Mouse (Mus musculus) forebrain, postnatal 0 days (tissue): Measurements from ENCODE around the gene Cobll1. TPM values are rescaled to one million over a fixed set of nuclear protein-coding genes. Genes with fewer than 3 reads are reported as not detected.

Experiments
- ATAC-seq: fragments of 200-750 bp; cut with Nextera tagmentation; 2 replicates; pipeline ENCODE4 v1.8.0; 2017; ENCODE audit warnings: mild to moderate bottlenecking, moderate library complexity
- DNase-seq: peaks from one replicate; pipeline ENCODE4 v3.0.0-alpha.2; 2015
- H3K27ac ChIP-seq: fragments of 300-500 bp; sonication (generic); 2 replicates; pipeline ENCODE4 v1.5.1; 2014; ENCODE audit warnings: low read depth, mild to moderate bottlenecking, antibody characterized with exemption, low read length, moderate library complexity, mixed read lengths
- H3K27me3 ChIP-seq: fragments of 300-500 bp; sonication (generic); 2 replicates; pipeline ENCODE4 v1.6.1; 2014; ENCODE audit warnings: mild to moderate bottlenecking, low read length, mixed read lengths; ENCODE audit not compliant: insufficient read depth
- H3K36me3 ChIP-seq: fragments of 300-500 bp; sonication (generic); 2 replicates; pipeline ENCODE4 v1.6.1; 2014; ENCODE audit warnings: mild to moderate bottlenecking, moderate library complexity; ENCODE audit not compliant: insufficient read depth
- H3K4me1 ChIP-seq: fragments of 300-500 bp; sonication (generic); 2 replicates; pipeline ENCODE4 v1.6.1; 2014; ENCODE audit warnings: antibody characterized with exemption; ENCODE audit not compliant: insufficient read depth
- H3K4me2 ChIP-seq: fragments of 300-500 bp; sonication (generic); 2 replicates; pipeline ENCODE4 v1.6.1; 2014; ENCODE audit warnings: low read depth, mild to moderate bottlenecking, moderate library complexity
- H3K4me3 ChIP-seq: fragments of 300-500 bp; sonication (generic); 2 replicates; pipeline ENCODE4 v1.5.1; 2014; ENCODE audit warnings: low read depth, low read length, mixed read lengths
- H3K9ac ChIP-seq: fragments of 300-500 bp; sonication (generic); 2 replicates; pipeline ENCODE4 v1.6.1; 2014; ENCODE audit warnings: mild to moderate bottlenecking
- H3K9me3 ChIP-seq: fragments of 300-500 bp; sonication (generic); 2 replicates; pipeline ENCODE4 v1.6.1; 2016; ENCODE audit warnings: low read length
- CTCF ChIP-seq: sonication (generic); IDR thresholded peaks from 2 replicates; pipeline ENCODE4 v1.5.1; 2016; ENCODE audit warnings: antibody characterized with exemption, control low read depth, low read depth
- whole genome bisulfite sequencing: fragments of 180-500 bp; shearing (Covaris S2); extraction: QIAGEN DNeasy Blood & Tissue Kit; methylation state at CpG from one replicate; pipeline ENCODE4 v1.1.7; 2014; 5-methylcytosine and 5-hydroxymethylcytosine counted together
- polyA plus RNA-seq: library from polyadenylated mRNA; unstranded; fragments of >200 nt; fragmentation: Nextera tagmentation; extraction: Ambion mirVana; gene quantifications from 2 replicates; pipeline ENCODE4 v1.2.1, GENCODE M21; 2015
- total RNA-seq: library from RNA; depleted of rRNA; stranded (reverse); fragments of >200 nt; gene quantifications from 2 replicates; pipeline ENCODE4 v1.2.3, GENCODE M21; 2014

The Cobll1 gene
- total and polyA plus RNA-seq, 2 experiments from 2014 or later, result 3.2 to 3.6 TPM

- H3K9ac ChIP-seq, result no peak overlapping the region
- TF ChIP-seq CTCF, result no peak
- H3K27me3 ChIP-seq, result no peaks in the 10 kb centered on the region
- H3K4me3 ChIP-seq, result no peak overlapping the region
- DNase-seq, result no peak
- H3K36me3 ChIP-seq, result no peaks in the 10 kb centered on the region
- no peaks in the 10 kb centered on the region for H3K9me3 ChIP-seq
- 90% methylated on average over 6 of the region's 6 CpGs for WGBS
- no peaks in the 10 kb centered on the region for H3K4me1 ChIP-seq
- no peak for ATAC-seq
- no peak overlapping the region for H3K27ac ChIP-seq
- H3K4me2 ChIP-seq, result no peak overlapping the region
Observed at GRCm38 (mm10) chr2:65148928-65149327, 90.3 kb downstream of the Cobll1 start.

- ATAC-seq, result no peak
- H3K9me3 ChIP-seq, result no peaks in the 10 kb centered on the region
- H3K27me3 ChIP-seq, result no peaks in the 10 kb centered on the region
- no peaks in the 10 kb centered on the region for H3K4me1 ChIP-seq
- no peaks in the 10 kb centered on the region for H3K36me3 ChIP-seq
- whole genome bisulfite sequencing, result 35% methylated on average over 1 of the region's 1 CpGs
- no peak overlapping the region for H3K27ac ChIP-seq
- H3K4me3 ChIP-seq, result no peak overlapping the region
- no peak for TF ChIP-seq CTCF
- no peak for DNase-seq
- no peak overlapping the region for H3K4me2 ChIP-seq
- no peak overlapping the region for H3K9ac ChIP-seq
Observed at GRCm38 (mm10) chr2:65147431-65147830, 91.8 kb downstream of the Cobll1 start.

- H3K27me3 ChIP-seq, result no peaks in the 10 kb centered on the region
- no peak overlapping the region for H3K4me3 ChIP-seq
- WGBS, result 53% methylated on average over 6 of the region's 6 CpGs
- TF ChIP-seq CTCF, result peak; percentile 54
- H3K9me3 ChIP-seq, result no peaks in the 10 kb centered on the region
- H3K9ac ChIP-seq, result no peak overlapping the region
- ATAC-seq, result peak; percentile 68
- H3K36me3 ChIP-seq, result no peaks in the 10 kb centered on the region
- no peak overlapping the region for H3K27ac ChIP-seq
- DNase-seq, result peak; percentile 30
- H3K4me2 ChIP-seq, result no peak overlapping the region
- H3K4me1 ChIP-seq, result no peaks in the 10 kb centered on the region
Observed at GRCm38 (mm10) chr2:65145421-65146117, 93.6 kb downstream of the Cobll1 start.

- H3K27ac ChIP-seq, result no peak overlapping the region
- no peaks in the 10 kb centered on the region for H3K36me3 ChIP-seq
- DNase-seq, result no peak
- H3K9me3 ChIP-seq, result no peaks in the 10 kb centered on the region
- TF ChIP-seq CTCF, result no peak
- no peak overlapping the region for H3K4me3 ChIP-seq
- H3K9ac ChIP-seq, result no peak overlapping the region
- ATAC-seq, result no peak
- H3K27me3 ChIP-seq, result no peaks in the 10 kb centered on the region
- no peak overlapping the region for H3K4me2 ChIP-seq
- H3K4me1 ChIP-seq, result no peaks in the 10 kb centered on the region
- 78% methylated on average over 4 of the region's 4 CpGs for WGBS
Observed at GRCm38 (mm10) chr2:65141093-65141661, 98.0 kb downstream of the Cobll1 start.

- DNase-seq (no peak), ATAC-seq (no peak)
- H3K9me3 ChIP-seq, result no peaks in the 10 kb centered on the region
- no peaks in the 10 kb centered on the region for H3K27me3 ChIP-seq
- no peaks in the 10 kb centered on the region for H3K4me1 ChIP-seq
- TF ChIP-seq CTCF, result no peak
- no peak overlapping the region for H3K4me2 ChIP-seq
- no peaks in the 10 kb centered on the region for H3K36me3 ChIP-seq
- no peak overlapping the region for H3K9ac ChIP-seq
- 40% methylated on average over 6 of the region's 6 CpGs for WGBS
- no peak overlapping the region for H3K4me3 ChIP-seq
- H3K27ac ChIP-seq, result no peak overlapping the region
Observed at GRCm38 (mm10) chr2:65140330-65140922, 98.8 kb downstream of the Cobll1 start.

GRCm38 (mm10) chr2:65139606-65140329 lies 99.4 kb downstream of the Cobll1 start:
- Histone ChIP-seq H3K36me3 (no peaks in the 10 kb centered on the region), H3K27me3 (no peaks in the 10 kb centered on the region), H3K4me3 (no peak overlapping the region), H3K4me2 (no peak overlapping the region), H3K27ac (no peak overlapping the region), H3K9me3 (no peaks in the 10 kb centered on the region), H3K9ac (no peak overlapping the region), H3K4me1 (no peaks in the 10 kb centered on the region)
- ATAC-seq (no peak), DNase-seq (no peak)
- WGBS, result 76% methylated on average over 4 of the region's 4 CpGs
- TF ChIP-seq CTCF, result no peak

GRCm38 (mm10) chr2:65138992-65139391 lies 100.2 kb downstream of the Cobll1 start:
- Histone ChIP-seq H3K4me2 (no peak overlapping the region), H3K9ac (no peak overlapping the region), H3K9me3 (no peaks in the 10 kb centered on the region), H3K27me3 (no peaks in the 10 kb centered on the region), H3K4me1 (no peaks in the 10 kb centered on the region), H3K27ac (no peak overlapping the region), H3K4me3 (no peak overlapping the region), H3K36me3 (no peaks in the 10 kb centered on the region)
- ATAC-seq (no peak), DNase-seq (no peak)
- 83% methylated on average over 5 of the region's 5 CpGs for WGBS
- TF ChIP-seq CTCF, result no peak
